Mouse (Mus musculus): ENCODE measurements around the gene Rapgef1. TPM values are rescaled to one million over a fixed set of nuclear protein-coding genes. Genes with fewer than 3 reads are reported as not detected.
A peak's percentile ranks its signal among the peaks of the same experiment; 100 is the strongest.
"Not testable (repeated sequence)": the region's sequence is repeated elsewhere in the genome, so short reads cannot be mapped to it uniquely, and the experiment has no call there.

Gene Rapgef1
- total and polyA plus RNA-seq, 2 experiments from 2014 or later = 13.7 to 94.0 TPM

DNA sequence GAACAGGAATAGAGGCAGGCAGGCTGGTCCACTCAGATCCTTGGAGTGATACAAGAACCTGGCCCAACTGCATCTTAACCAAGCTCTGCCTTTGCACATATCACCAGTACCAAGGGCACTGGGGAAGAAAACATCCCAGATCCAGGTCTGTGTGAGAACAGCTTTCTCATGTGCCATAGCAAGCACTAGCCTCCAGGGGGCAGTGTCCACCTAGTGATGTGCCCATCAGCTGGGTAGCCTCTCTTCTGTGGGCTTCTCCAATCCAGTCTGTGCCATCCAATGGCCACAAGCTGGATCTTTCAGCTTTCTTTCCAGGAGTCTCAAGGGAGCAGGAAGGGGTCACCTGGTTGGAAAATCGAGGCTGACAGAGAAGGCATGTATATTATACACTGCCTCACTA lies 145.3 kb downstream of the Rapgef1 start:
- ATAC-seq (peak; percentile 79), DNase-seq (ENCODE audit: low spot score) (peak; percentile 79)
- 0% methylated on average over 1 of the region's 1 CpGs for WGBS
- Histone ChIP-seq H3K9me3 (ENCODE audit: low read length) (no peaks in the 10 kb centered on the region), H3K27me3 (ENCODE audit: insufficient read depth, low read length) (no peaks in the 10 kb centered on the region), H3K4me2 (ENCODE audit: low read depth, low read length) (no peak overlapping the region), H3K9ac (replicated peaks; ENCODE audit: low read length) (no peak overlapping the region), H3K27ac (no peak overlapping the region), H3K36me3 (ENCODE audit: insufficient read depth, low read length) (no peaks in the 10 kb centered on the region), H3K4me3 (ENCODE audit: low read length) (no peak overlapping the region), H3K4me1 (ENCODE audit: insufficient read depth, low read length) (no peaks in the 10 kb centered on the region)
- TF ChIP-seq CTCF (IDR thresholded peaks at IDR 0.05; ENCODE audit: low read depth) = peak; percentile 92

DNA sequence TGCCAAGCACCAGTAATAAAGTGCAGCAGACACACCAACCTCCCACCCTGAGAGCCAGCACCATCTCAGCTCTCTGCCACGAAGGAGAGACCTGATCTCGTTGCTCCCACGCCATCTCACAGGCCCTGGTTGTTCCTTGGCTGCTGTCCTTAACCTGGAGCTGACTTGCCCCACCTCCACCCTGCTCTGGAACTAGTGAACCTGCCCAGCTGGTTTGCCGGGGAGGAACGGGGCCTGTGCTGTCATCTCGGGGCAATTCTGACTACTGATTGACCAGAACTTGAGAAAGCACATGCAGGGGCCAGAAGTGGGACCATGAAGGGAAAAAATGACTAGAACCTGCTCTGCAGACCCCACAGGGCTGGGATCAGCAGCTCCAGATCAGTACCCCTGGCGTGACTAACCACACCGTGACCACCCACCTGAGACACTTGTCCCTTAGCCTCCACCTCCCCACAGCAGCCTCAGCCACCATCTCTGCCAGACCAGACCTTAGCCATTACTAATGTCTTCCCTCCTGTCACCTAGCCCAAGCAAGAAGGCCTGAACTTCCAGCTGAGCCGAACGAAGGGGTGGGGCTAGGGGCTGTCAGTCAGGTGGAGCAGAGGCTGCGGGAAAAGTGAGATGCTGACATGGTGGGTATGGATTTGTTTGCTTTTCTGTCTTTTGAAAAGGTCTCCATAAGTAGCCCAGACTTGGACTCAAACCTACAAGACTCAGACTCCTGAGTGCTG lies 148.6 kb downstream of the Rapgef1 start:
- 75% methylated on average over 11 of the region's 11 CpGs for WGBS
- Histone ChIP-seq H3K9me3 (ENCODE audit: low read length) (no peaks in the 10 kb centered on the region), H3K4me3 (ENCODE audit: low read length) (no peak overlapping the region), H3K27me3 (ENCODE audit: insufficient read depth, low read length) (no peaks in the 10 kb centered on the region), H3K27ac (no peak overlapping the region), H3K9ac (replicated peaks; ENCODE audit: low read length) (no peak overlapping the region), H3K4me2 (ENCODE audit: low read depth, low read length) (no peak overlapping the region), H3K36me3 (ENCODE audit: insufficient read depth, low read length) (no peaks in the 10 kb centered on the region), H3K4me1 (ENCODE audit: insufficient read depth, low read length) (no peaks in the 10 kb centered on the region)
- TF ChIP-seq CTCF (IDR thresholded peaks at IDR 0.05; ENCODE audit: low read depth) = no peak
- DNase-seq (ENCODE audit: low spot score) (no peak), ATAC-seq (no peak)

DNA sequence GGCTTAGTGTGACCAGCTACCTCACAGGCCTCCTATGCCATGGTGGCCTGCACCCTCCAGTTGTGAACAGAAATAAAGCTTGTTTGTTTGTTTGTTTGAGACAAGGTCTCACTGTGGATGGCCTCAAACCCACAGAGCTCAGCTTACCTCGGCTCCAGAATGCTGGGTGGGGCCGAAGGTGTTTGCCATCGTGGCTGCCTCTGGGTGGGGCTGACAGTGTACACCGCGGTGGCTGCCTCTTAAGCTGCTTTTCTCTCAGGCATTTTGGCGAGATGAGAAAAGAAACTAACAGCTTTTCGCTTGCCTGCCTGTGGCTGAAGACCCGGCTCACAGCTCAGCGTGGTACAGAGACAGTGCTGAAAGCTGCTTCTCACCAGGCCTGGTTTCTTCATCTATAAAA lies 149.4 kb downstream of the Rapgef1 start:
- ATAC-seq = no peak
- Histone ChIP-seq H3K4me3 (ENCODE audit: low read length) (no peak overlapping the region), H3K9me3 (ENCODE audit: low read length) (no peaks in the 10 kb centered on the region), H3K9ac (replicated peaks; ENCODE audit: low read length) (no peak overlapping the region), H3K4me2 (ENCODE audit: low read depth, low read length) (no peak overlapping the region), H3K4me1 (ENCODE audit: insufficient read depth, low read length) (no peaks in the 10 kb centered on the region), H3K36me3 (ENCODE audit: insufficient read depth, low read length) (no peaks in the 10 kb centered on the region), H3K27ac (no peak overlapping the region), H3K27me3 (ENCODE audit: insufficient read depth, low read length) (no peaks in the 10 kb centered on the region)
- no peak for DNase-seq (ENCODE audit: low spot score)
- 69% methylated on average over 9 of the region's 9 CpGs for WGBS
- TF ChIP-seq CTCF (IDR thresholded peaks at IDR 0.05; ENCODE audit: low read depth) = no peak

DNA sequence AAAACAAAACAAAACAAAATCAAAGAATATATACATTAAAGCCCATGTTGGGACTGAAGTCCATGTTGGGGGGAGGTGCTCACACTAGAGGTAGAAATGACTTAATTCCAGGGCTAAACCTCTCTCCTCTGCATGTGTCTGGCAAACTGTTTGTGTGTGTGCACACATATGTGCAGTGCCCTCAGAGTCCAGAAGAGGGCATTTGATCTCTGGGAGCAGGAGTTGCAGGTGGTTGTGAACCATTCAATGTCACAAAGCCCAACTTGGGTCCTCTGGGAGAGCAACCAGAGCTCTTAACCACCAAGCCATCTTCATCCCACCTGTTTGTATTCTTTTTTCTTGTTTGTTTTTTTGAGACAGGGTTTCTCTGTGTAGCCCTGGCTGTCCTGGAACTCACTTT lies 150.6 kb downstream of the Rapgef1 start:
- ATAC-seq (no peak), DNase-seq (ENCODE audit: low spot score) (no peak)
- H3K9ac ChIP-seq (replicated peaks; ENCODE audit: low read length) = no peak overlapping the region
- no peaks in the 10 kb centered on the region for H3K36me3 ChIP-seq (ENCODE audit: insufficient read depth, low read length)
- peak; percentile 33 for TF ChIP-seq CTCF (IDR thresholded peaks at IDR 0.05; ENCODE audit: low read depth)
- H3K4me3 ChIP-seq (ENCODE audit: low read length) = no peak overlapping the region
- H3K4me2 ChIP-seq (ENCODE audit: low read depth, low read length) = no peak overlapping the region
- no peaks in the 10 kb centered on the region for H3K27me3 ChIP-seq (ENCODE audit: insufficient read depth, low read length)
- H3K27ac ChIP-seq = no peak overlapping the region
- no peaks in the 10 kb centered on the region for H3K9me3 ChIP-seq (ENCODE audit: low read length)
- H3K4me1 ChIP-seq (ENCODE audit: insufficient read depth, low read length) = no peaks in the 10 kb centered on the region

DNA sequence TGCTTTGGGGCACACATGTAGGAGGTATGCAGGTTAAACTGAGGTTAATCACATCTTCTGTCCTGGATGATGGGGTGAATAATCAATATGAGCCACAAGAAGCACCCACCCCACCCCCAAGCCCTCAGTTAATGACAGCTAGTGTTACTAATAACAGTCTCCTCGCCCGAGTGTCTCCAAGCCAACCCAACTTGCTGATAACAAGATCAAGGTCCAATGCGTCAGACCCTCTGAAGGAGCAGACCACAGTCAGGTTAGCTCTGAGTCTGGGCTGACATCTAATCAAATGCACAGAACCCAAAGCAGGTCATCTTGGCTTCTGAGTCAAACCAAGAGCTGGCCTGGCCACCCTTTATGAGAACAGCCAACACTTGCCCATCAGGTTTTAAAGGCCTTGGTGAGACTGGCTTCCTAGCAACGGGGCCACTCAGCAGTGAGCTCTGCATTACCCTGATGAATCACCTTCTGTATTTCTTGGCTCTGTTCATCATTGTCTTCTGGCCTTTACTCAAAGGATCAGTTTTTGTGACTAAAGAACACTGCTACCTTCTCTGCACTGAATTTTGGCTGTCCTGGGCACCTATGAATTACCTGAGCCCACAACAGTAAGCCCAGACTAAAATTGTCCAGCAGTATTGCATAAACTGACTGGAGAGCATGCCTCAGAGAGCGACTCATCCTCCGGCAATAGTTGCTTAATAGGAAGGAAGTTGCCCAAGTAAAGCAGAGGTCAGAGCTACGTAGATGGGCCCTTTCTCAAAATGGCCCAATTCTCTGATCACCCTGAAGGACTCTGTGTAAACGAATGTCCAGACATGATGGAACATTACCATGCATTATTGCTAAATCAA lies 152.3 kb downstream of the Rapgef1 start:
- H3K36me3 ChIP-seq (ENCODE audit: insufficient read depth, low read length) = peaks cover 3% of the 10 kb centered on the region
- no peak overlapping the region for H3K4me3 ChIP-seq (ENCODE audit: low read length)
- H3K4me1 ChIP-seq (ENCODE audit: insufficient read depth, low read length) = no peaks in the 10 kb centered on the region
- DNase-seq (ENCODE audit: low spot score) (no peak), ATAC-seq (no peak)
- no peaks in the 10 kb centered on the region for H3K27me3 ChIP-seq (ENCODE audit: insufficient read depth, low read length)
- no peak overlapping the region for H3K9ac ChIP-seq (replicated peaks; ENCODE audit: low read length)
- H3K4me2 ChIP-seq (ENCODE audit: low read depth, low read length) = no peak overlapping the region
- no peak for TF ChIP-seq CTCF (IDR thresholded peaks at IDR 0.05; ENCODE audit: low read depth)
- WGBS = 81% methylated on average over 8 of the region's 8 CpGs
- no peaks in the 10 kb centered on the region for H3K9me3 ChIP-seq (ENCODE audit: low read length)
- H3K27ac ChIP-seq = no peak overlapping the region

DNA sequence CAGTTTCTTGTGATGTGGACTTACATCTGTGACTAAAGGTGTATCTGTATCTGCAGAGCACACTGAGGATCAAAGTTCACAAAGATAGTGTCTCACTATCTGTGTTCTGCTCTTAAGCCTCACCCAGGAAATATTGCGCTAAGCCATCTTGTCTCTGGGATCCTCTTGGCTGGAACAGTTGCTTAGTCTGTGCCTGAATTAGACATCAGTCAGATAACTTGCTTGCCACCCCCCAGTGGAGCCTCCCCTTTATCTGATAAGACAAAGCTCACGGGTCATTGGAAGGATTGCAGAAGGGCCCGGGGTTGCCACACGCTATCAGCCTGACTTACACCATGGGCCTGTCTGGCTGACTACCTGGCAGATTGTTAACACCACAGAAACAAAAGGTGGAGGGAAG lies 153.8 kb downstream of the Rapgef1 start:
- Histone ChIP-seq H3K9me3 (ENCODE audit: low read length) (no peaks in the 10 kb centered on the region), H3K36me3 (ENCODE audit: insufficient read depth, low read length) (peaks cover 18% of the 10 kb centered on the region), H3K4me3 (ENCODE audit: low read length) (no peak overlapping the region), H3K27ac (no peak overlapping the region), H3K4me1 (ENCODE audit: insufficient read depth, low read length) (no peaks in the 10 kb centered on the region), H3K9ac (replicated peaks; ENCODE audit: low read length) (no peak overlapping the region), H3K4me2 (ENCODE audit: low read depth, low read length) (no peak overlapping the region), H3K27me3 (ENCODE audit: insufficient read depth, low read length) (no peaks in the 10 kb centered on the region)
- ATAC-seq = no peak
- no peak for TF ChIP-seq CTCF (IDR thresholded peaks at IDR 0.05; ENCODE audit: low read depth)
- DNase-seq (ENCODE audit: low spot score) = no peak
- 92% methylated on average over 4 of the region's 4 CpGs for WGBS

DNA sequence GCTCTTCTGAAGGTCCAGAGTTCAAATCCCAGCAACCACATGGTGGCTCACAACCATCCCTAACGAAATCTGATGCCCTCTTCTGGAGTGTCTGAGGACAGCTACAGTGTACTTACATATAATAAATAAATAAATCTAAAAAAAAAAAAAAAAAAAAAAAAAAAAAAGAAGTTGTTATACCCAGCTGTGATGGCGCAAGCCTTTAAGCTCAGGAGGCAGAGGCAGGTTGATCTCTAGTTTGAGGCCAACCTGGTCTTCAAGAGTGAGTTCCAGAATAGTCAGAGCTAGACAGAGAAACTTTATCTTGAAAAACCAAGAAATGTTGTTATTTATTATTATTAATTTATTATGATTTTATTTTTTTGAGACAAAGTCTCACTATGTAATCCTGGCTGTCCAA lies 161.7 kb downstream of the Rapgef1 start:
- DNase-seq (ENCODE audit: low spot score) = not testable (repeated sequence)

More for the DNA sequence above, 161.7 kb downstream of the Rapgef1 start:
- not testable (repeated sequence) for H3K9ac ChIP-seq (replicated peaks; ENCODE audit: low read length); H3K9me3 ChIP-seq (ENCODE audit: low read length); H3K4me2 ChIP-seq (ENCODE audit: low read depth, low read length); ATAC-seq; H3K4me3 ChIP-seq (ENCODE audit: low read length); H3K4me1 ChIP-seq (ENCODE audit: insufficient read depth, low read length); H3K27me3 ChIP-seq (ENCODE audit: insufficient read depth, low read length); H3K27ac ChIP-seq
- 94% methylated on average over 2 of the region's 2 CpGs for WGBS
- peaks cover 74% of the 10 kb centered on the region for H3K36me3 ChIP-seq (ENCODE audit: insufficient read depth, low read length)
